Mouse (Mus musculus): ENCODE measurements around the gene Syne1.

DNA sequence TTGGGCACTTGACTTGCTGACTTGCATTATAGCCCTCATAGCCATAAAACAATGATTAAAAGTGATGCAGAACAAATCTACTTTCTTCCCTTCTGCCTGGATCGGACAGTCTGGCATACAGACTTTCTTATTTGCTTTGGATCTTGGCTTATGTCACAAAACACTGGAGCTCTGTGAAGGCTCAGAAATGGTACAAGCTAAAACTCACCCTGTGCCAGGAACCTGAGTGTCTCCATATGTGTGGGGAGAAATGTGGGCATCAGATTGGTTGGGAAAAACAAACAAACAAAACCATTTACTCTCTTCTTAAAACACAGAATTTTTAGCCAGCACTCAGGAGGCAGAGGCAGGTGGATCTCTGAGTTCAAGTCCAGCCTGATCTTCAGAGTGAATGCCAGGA is 30.6 kb downstream of the Syne1 start:
- TF ChIP-seq POLR2A (IDR thresholded peaks at IDR 0.05; ENCODE audit: borderline replicate concordance, low read depth, low read length), result no peak
- no peak for TF ChIP-seq CTCF (IDR thresholded peaks at IDR 0.05; ENCODE audit: low read depth, low read length)

Measured in bone marrow macrophage, adult 2 months (primary cell).